Mouse (Mus musculus) right cerebral cortex, postnatal 10 days (tissue): ENCODE measurements around the gene Gm4353.

Experiments used
- DNase-seq, 2 experiments: peaks; one replicate each; pipeline ENCODE4 v3.0.0; 2021; ENCODE audit warnings: low spot score in 2 of 2

The Gm4353 gene

DNA sequence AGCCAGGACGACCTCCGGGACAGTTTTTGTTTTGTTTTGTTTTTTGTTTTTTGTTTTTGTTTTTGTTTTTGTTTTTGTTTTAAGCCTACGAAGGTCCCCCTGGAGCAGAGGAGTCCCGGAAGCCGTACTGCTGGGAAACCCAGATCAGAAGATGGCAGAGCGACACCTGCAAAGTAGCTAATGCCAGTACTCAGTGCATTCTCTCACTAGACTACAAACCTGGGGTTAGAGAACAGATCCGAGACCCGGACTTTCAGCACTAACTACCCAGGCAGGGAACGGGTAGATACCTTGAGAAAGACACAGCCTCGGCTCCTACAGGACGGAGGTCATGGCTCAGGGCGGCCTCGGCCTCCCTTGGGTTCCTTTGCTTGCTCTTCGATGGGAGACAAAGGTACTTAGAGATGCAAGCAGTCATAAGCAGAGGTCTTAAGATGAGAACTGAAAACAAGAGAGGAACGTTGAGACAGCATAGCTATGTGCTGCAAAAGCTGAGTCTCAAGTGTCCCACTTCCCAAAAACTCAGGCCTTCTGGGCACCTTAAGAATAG, 43.9 kb downstream of the Gm4353 start:
- no peak for DNase-seq

DNA sequence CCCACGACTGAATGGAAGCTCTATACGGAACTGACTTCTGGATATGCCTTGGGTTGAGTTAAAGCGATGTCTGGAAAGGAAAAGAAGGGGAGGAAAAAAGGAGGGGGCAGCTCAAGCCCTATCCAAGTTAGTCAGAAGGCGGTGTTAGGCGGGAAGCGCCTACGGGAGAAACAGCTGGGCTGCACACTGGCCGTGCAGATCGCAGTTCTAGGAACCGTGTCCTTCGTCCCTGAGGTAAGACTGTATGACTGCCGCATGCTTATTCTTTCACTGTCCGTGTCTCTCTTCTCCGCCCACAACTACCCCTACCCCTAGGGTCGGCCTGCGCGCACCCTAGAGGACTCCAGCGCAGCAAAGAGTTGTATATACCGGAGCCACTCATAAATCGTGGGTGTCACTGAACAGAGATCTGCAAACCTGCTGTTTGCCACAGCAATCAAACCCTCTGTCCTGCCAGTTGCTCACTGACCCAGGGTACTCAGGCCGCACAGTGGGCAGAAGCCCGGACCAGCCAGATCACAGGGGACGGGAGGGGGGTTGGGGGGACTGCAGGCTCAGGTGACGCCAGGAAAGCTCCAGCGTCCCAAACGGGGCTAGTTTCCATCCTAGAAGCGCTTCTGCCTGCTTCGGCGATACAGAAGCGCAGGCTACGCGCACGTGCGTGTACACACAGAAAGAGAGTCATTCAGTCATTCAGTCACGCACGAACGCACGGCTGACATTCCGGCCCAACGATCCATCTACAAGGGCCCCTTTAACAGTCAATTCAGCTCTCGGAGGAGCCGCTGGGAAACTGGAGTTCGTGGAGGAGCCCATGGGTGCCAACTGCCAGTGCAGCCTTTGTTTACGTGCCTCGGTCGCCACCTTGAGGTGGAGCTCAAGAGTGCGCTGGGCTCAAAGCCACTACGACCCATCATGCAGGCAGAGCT, 44.6 kb downstream of the Gm4353 start:
- peak; percentile 91 to 92 for DNase-seq

DNA sequence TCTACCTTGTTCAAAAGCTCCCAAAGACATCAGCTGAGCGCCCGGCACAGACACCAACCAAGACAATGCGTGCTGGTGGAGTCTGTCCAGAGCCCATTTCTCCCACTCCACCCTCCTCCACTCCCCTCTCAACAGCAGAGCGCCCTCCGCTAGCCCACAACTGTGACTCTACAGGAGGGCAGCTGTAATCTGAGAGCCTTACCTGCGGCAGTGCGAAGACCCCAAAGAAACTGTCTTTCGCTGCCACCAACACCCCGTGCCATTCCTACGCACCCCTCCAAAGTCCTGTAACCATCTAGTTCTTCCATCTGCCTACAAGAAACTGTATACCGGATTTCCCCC, 45.3 kb downstream of the Gm4353 start, which contains the start of gene 1110004F10Rik:
Gene 1110004F10Rik, plus strand, starts transcription at position 202 of the 342 bp plus-strand sequence.
- DNase-seq: no peak

DNA sequence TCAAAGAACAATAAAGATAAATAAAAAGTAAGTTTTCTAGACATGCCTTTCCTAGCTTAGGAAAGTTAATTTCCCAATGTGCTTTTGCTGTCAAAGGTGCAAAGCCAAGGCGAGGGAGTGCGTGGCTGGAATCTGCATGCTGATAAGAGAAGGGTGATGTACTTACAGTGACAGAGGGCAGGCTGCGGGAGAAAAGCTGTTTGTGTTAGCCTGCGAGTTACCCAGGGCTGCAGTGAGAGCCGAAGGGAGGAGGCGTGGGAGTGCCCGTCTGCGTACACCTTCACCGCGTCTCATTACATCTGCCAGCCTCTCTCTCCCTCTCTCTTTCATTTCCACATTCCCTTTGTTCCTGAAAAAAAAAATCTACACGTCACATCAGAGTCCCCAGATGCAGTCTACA, 45.9 kb downstream of the Gm4353 start, which contains the start of gene Sox6:
Gene Sox6, minus strand, starts transcription at position 286 of the 400 bp plus-strand sequence.
- DNase-seq: no peak

DNA sequence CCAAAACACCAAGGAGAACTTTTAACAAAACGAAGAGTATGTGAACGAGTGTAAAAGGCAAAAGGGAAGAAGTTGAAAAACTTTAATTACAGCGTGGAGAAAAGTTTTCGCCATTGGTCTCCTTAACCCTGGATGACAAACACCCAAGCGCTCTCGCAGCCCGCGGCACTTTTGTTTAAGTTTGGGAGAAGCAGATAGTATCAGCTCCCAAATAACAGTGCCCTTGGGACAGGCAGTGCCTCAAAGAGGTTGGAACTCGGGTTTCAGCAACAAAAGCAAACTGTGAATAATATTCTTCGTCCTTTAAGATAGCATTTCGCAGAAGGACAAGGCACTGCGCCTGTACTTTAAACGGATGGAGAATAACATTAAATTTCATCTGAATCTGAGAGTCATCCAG, 46.4 kb downstream of the Gm4353 start:
- no peak for DNase-seq

DNA sequence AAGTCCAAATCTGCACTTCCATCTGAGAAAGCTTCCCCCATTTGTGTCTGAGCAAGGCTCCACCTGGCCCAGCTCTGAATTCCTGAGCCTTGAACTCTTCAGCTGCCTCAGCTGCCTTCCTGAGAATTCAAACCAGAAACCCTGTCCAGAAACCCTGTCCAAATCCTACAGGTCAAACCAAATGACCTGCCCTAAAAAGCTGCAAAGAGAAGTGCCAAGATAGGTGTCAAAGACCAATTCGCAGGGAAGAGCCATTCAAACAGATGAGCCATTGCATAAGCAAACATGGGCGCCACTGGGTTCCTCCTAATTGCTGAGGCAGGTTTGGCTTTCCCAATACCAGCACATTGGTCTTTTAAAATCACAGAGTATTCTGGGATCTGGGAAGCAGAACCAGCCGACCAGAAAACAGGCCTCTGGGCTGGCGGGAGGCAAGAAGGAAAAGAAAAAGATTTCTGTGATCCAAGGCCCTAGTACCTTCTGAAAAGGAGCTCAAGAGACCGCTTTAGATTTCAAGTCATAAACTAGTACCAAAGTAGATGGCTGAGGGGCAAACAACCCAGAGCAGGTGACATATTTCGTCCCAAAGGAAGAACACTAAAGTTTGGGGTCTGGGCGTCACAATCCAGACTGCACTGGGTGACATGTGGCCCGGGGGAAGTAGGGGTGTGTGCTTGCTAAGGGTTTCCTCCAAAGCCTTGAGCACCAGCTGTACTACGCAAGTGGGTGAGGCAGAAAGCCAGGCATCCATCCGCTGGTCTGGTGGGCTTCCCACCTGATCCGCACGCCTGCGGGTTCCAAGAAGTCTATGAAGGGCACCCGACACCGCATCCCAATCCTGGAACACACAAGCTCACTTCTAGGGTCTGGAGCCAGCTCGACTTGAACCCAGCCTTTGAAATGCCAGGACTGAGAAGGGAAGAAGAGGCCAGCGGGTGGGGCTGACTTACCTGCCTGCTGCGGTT, 47.6 kb downstream of the Gm4353 start:
- DNase-seq: no peak

DNA sequence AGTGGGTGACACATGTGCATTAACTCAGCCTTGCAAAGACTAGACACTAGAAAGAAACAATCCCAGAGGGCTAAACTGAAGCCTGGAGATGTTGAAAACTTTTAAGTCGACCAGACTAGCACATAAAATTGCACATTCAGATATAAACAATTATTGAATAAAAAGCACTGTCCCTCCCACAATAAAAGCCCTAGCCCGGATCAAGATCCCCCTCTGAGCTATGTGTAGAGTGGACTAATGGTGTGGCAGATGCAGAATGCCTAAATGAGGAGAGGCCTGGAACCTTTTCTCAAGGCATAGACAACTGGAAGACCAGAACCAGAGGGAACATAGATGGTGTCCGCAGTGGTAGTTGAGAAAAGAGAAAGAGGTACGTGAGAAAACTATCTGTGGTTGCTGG, 48.9 kb downstream of the Gm4353 start:
- no peak for DNase-seq

DNA sequence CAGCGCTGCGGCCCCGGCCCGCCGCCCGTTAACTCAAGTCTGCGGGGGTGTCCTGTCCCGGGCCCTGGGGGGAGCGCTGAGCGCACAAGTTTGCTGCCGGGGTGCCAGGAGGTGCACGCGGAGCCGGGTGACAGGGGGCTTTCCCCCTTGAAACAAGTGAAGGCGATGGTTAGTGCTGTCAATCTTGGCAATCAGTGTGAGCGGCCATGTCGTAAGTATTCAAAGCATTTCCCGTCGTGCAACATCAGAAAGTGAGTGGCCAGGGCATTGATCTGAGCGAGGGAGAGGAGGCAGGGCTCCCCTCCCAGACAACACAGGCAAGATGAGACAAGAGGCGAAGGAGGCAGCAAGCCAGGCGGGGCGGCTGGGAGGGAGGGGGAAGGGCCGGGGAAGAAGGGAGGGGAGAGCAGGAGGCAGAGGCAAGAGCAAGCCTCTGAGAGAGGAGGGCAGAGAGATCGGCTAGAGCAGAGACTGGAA, 50.1 kb downstream of the Gm4353 start:
- DNase-seq: peak; percentile 66 to 75

DNA sequence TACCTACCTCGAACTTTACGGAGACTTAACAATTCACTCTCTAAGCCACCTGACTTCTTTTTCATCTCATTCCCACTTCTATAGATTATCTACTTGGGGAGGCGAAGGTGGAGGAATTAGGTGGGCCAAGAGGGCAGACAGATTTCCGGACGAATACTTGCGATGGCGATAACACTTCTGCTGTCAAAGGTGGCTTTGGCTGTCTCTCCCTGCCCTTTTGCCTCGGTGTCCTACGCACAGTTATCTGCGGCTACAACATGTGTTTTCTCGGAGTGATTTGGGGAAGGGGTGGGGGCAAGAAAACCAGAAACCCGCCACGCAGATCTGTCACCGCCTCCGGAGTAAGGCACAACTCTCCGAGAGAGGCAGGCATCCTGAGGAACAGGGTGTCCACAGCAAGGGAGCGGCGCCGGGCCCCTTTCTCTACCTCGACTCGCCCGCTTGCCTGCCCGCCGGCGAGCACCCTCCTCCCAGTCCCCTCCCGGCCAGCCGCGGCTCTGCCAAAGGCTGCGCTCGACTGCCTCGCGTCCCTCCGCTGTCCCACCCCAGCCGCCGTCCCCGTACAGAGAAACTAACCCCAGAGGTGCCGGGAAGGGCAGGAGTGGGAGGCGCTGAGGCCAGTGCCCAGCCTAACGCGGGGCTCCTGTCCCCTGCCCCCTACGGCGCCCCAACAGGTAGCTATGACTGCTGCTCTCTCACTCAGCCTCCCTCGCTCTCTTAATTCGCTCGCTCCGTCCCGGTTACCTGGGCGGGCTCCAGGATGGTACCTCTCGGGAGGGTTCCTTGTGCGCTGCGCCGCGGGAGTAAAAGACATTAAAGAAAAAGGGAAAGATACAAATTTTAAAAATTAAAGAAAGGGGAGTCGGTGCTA, 50.8 kb downstream of the Gm4353 start:
- peak; percentile 65 to 71 for DNase-seq
